Mouse (Mus musculus): Measurements from ENCODE around the gene Gabrp.

- no peak for TF ChIP-seq CTCF (IDR thresholded peaks at IDR 0.05; ENCODE audit: low read depth)
- no peak for TF ChIP-seq EP300 (IDR thresholded peaks at IDR 0.05; ENCODE audit: low read depth)
Observed at GRCm38 (mm10) chr11:33534541-33534940, 44.2 kb downstream of the Gabrp start.

All from heart, postnatal 0 days (tissue).